Mouse (Mus musculus): Measurements from ENCODE around the gene Degs1. TPM values are rescaled to one million over a fixed set of nuclear protein-coding genes. Genes with fewer than 3 reads are reported as not detected.

Degs1 gene
- total RNA-seq, 2 experiments from 2014 or later: 41.5 to 48.3 TPM

- ATAC-seq (replicated peaks; ENCODE audit: poor library complexity, severe bottlenecking): peak; percentile 73
Measured at GRCm38 (mm10) chr1:182283231-182283630, 627 bp upstream of the Degs1 start.

DNA sequence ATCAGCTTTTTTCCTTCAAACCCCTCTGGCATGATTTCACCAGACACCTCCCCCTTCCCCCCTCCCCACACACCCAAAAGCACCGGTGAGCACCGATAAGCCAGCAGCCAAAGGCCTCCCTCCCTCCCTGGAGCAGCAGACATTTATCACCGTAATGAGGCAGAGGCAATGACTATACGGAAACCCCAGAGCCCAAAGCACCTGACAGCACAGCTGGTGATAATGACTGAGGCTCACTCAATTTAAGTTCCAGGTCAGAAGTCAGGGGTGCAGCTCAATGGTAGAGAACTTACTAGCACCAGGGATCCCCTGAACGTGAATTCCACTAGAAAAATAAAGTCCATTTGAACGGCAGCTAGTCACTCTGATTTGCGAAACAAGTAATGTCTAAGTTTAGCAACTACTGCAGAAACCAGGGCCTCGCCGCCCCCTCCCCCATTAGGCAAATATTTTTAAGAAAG lies 1.3 kb downstream of the Degs1 start:
- ATAC-seq (replicated peaks; ENCODE audit: poor library complexity, severe bottlenecking): no peak

- ATAC-seq (replicated peaks; ENCODE audit: poor library complexity, severe bottlenecking): no peak
Measured at GRCm38 (mm10) chr1:182280577-182280976, 2.0 kb downstream of the Degs1 start.

DNA sequence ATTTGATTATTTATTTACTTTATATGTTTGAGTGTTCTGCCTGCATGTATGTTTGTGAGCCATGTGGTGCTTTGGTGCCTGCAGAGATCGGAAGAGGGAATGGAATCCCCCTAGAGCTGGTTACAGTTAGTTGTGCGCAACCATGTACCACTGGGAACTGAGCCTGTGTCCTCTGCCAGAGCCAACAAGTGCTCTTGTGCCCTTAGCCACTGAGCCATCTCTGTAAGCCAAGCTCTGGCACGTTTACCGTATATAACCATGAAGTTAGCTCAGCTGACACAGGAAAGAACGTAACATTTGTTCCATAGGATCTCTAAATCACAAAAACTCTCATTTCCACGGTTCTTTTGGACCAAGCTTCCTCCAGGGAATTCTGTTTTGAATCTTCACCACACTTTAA lies 2.6 kb downstream of the Degs1 start:
- ATAC-seq (replicated peaks; ENCODE audit: poor library complexity, severe bottlenecking): no peak

- no peak for ATAC-seq (replicated peaks; ENCODE audit: poor library complexity, severe bottlenecking)
Measured at GRCm38 (mm10) chr1:182279436-182279835, 3.2 kb downstream of the Degs1 start.

DNA sequence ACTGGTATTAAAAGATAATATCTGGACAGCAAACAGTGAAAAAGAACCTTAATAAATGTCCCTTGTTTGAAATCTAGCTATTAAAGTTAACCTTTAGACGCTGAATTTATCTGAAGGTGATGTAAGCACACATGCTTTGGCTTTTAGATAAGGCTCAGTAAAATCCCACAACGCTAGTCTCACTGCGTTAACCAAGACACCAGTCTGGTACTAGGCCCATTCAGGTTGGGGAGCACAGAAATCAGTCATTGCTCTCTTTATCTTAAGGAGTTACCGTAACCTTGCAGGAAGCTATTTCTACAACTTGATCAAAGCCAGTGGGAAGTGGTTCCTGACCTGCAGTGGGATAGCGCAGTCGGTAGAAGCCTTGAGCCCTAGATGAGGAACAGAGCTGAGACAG lies 7.5 kb downstream of the Degs1 start:
- ATAC-seq (replicated peaks; ENCODE audit: poor library complexity, severe bottlenecking): no peak

- ATAC-seq (replicated peaks; ENCODE audit: poor library complexity, severe bottlenecking): peak; percentile 83
Measured at GRCm38 (mm10) chr1:182271632-182272031, 11.0 kb downstream of the Degs1 start.

GRCm38 (mm10) chr1:182271130-182271529 lies 11.5 kb downstream of the Degs1 start:
- ATAC-seq (replicated peaks; ENCODE audit: poor library complexity, severe bottlenecking): peak; percentile 25; the same call in 1 of the 2 replicates

DNA sequence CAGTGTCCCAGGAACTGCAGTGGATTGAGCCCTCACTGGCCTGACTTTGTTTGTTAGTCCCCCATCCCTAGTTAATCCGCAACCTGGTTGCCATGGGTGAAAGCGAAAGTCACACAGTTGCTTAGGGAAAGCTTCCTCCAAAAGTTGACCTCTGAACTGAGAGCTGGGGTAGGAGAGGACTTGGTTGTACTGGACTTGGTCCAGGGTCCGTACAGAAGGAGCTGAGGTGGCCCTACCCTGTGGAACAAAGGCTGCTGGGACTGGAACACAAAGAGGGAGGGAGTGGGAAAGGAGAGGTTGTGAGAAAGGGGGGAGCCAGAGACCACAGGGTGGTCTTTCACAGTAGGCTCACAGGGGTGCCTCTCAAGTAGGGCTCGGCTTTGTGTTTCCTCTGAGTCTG lies 14.3 kb downstream of the Degs1 start:
- no peak for ATAC-seq (replicated peaks; ENCODE audit: poor library complexity, severe bottlenecking)

GRCm38 (mm10) chr1:182266028-182266525 lies 16.5 kb downstream of the Degs1 start:
- ATAC-seq (replicated peaks; ENCODE audit: poor library complexity, severe bottlenecking): no peak

DNA sequence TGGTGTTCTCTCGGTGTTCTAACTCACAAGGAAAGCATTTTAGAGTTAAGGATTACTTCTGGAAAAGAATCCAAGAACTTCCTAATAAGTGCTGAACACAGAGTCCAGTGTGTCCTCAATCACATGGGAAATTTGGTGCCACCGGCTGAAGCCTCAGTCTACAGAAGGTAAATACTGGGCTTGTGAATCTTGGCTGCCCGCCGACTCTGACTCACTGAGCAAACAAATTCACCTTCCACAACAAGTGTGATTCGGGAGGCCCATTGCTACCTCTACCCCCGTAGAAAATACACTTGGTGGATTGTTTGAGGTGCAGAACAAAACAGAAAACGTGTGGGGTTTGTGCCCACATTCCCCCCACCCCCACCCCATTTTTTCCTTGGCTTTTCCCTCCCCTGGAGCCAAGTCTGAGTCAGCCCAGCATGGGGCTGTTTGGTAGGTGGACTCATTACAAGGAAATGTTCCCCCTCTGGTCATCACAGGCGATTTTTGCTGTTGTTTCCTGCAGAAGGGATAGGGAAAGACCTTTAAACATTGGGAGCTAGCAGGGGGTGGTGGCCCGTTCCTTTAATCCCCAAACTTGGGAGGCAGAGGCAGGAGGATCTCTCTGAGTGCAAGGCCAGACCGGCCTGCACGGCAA lies 26.4 kb downstream of the Degs1 start:
- no peak for ATAC-seq (replicated peaks; ENCODE audit: poor library complexity, severe bottlenecking)

DNA sequence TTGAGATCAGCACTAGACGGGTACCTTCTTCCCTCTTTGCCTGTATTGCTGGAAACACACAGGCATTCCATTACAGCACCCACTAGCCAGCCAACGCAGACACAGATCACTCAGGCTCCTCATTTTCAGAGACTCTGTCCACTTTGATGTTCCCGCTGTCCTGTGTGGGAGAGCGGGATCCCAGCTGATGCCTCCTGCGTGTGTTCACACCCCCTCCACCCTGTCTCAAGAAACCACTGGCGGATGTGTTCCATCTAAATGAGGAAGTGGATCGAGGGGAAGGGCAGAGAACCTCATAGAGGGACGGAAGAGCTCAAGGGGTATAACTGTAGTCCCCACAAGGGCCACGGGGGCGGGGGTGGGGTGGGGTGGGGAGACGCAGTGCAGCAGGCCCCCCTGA lies 27.6 kb downstream of the Degs1 start:
- peak; percentile 98 for ATAC-seq (replicated peaks; ENCODE audit: poor library complexity, severe bottlenecking)

- peak; percentile 82 for ATAC-seq (replicated peaks; ENCODE audit: poor library complexity, severe bottlenecking)
Measured at GRCm38 (mm10) chr1:182254618-182255017, 28.0 kb downstream of the Degs1 start.

DNA sequence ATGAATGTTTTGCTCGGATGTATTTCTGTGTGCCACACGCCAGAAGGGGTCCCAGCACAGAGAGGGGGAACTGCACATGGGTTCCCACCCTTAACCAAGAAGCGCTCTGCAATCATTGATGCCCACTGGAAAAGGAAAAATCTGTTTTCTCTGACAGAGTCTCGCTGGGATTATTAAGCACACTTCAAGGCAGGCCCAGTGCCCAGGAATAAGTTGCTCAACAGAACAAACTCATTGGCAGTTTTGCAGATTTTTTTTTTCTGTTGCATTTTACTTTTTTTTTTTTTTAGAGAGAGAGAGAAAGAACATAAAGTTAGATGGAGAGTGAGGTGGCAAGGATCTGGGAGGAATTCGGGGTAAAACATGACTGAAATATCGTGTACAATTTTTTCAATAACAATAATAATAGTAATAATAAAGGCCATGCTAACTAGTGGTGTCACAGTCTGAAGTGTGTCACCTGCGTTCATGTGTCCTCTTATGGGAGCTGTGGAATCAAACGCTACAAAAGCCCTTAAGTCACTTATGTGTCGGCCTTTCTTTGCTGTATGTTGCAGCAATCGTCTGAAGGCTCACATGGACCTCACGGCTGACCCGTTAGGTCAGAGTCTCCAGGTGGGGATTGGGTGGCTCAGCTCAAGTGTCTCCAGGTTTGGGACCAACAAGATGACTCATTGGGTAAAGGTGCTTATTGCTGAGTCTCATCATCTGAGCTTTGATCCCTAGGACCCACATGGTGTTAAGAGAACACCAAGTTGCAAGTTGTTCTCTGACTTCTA lies 28.7 kb downstream of the Degs1 start:
- no peak for ATAC-seq (replicated peaks; ENCODE audit: poor library complexity, severe bottlenecking)

DNA sequence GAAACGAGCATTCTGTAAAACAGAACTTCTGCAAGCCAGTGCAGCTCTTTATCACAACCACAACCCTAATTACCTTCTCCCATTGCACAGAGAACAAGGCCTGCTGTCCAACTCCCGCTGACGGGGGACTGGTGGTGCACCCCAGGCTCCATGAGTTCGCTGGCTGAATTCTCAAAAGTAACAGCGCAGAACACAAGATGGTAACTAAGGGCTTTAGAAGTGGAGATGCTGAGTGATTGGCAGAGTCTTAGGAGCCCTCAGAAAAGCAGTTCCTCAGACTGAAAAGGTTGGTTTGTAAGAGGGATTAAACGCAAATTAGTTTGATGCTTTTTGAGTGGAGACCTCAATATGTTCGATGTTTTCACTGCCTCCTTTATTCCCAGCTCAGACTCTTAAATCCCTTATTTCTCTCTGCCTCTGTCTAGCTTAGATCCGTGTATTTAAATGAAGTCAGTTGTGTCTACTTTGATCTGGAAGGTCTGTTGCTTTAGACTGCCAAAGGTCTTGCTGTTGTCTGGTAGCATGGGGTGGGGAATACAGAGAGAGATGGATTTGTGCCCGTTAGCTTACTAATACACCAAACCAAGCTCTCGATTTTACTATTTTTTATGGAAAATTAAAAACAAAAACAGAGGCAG lies 30.0 kb downstream of the Degs1 start:
- ATAC-seq (replicated peaks; ENCODE audit: poor library complexity, severe bottlenecking): no peak

- ATAC-seq (replicated peaks; ENCODE audit: poor library complexity, severe bottlenecking): no peak
Measured at GRCm38 (mm10) chr1:182250734-182251133, 31.9 kb downstream of the Degs1 start.

- ATAC-seq (replicated peaks; ENCODE audit: poor library complexity, severe bottlenecking): no peak
Measured at GRCm38 (mm10) chr1:182249298-182249697, 33.3 kb downstream of the Degs1 start.

- ATAC-seq (replicated peaks; ENCODE audit: poor library complexity, severe bottlenecking): no peak
Measured at GRCm38 (mm10) chr1:182245003-182245402, 37.6 kb downstream of the Degs1 start.

DNA sequence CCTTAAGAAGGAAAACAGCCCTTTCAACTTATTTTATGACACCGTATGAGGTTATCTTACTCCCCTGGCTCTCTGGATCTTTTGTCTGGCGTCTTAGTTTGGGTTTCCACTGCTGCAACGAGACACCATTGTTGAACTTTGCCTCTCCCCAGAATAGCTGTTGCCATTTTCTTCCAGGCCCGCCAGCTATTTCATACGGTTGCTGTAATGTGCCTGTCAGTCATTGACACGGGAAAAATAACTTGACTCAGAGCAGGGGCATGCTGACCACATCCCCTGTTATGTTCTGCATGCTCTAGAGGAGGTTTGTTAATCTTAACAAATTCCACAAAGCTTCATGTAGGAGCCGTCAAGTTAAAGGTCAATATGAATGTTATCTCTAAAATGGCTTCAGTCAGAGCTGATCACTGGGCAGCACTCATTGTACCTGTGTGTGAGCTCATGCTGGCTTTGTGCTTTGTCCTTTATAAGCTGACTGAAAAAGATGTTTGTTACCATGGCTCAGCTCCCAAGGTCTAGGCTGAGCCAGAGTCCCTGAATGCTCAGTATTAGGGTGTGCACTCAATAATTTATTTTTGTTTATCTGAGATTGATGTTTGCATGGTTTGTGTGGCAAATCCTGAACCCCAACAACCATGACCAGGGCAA lies 44.4 kb downstream of the Degs1 start:
- no peak for ATAC-seq (replicated peaks; ENCODE audit: poor library complexity, severe bottlenecking)

GRCm38 (mm10) chr1:182237386-182237785 lies 45.2 kb downstream of the Degs1 start:
- no peak for ATAC-seq (replicated peaks; ENCODE audit: poor library complexity, severe bottlenecking)

DNA sequence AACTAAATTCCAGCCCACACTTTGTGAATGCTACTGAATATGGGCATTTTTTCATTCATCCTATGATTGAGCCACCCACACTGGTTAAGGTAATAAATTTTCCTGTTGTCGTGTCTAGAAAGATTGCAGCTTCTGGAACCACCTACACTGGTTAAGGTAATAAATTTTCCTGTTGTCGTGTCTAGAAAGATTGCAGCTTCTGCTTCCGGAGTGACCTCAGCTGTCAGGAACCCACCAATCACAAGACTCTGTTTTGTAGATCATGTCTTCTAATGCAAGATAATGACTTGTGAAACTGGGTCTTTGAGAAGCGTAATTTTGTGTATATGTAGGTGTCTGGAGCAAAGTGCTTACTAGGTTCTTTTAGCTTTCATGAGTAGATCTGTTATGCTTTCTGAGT lies 47.4 kb downstream of the Degs1 start:
- ATAC-seq (replicated peaks; ENCODE audit: poor library complexity, severe bottlenecking): peak; percentile 20; the same call in 1 of the 2 replicates

All from granulocyte monocyte progenitor cell, adult 5-6 weeks (primary cell).